Mouse (Mus musculus): ENCODE results near the gene Rhob. TPM values are rescaled to one million over a fixed set of nuclear protein-coding genes. Genes with fewer than 3 reads are reported as not detected.

The Rhob gene
- polyA plus RNA-seq, 1 experiment from 2014 or later = 55.1 TPM

- peak overlapping the region; percentile 86; the same call in 1 of the 2 replicates for H3K27ac ChIP-seq (ENCODE audit: low read depth, low read length)
- H3K9ac ChIP-seq (ENCODE audit: low read length) = peak overlapping the region; percentile 75
- H3K9me3 ChIP-seq (ENCODE audit: control insufficient read depth, low read length) = no peaks in the 10 kb centered on the region
- H3K4me2 ChIP-seq (ENCODE audit: low read depth, low read length, severe bottlenecking) = peak overlapping the region; percentile 95
- H3K27me3 ChIP-seq (ENCODE audit: control insufficient read depth, insufficient read depth, low read length) = no peaks in the 10 kb centered on the region
- H3K4me1 ChIP-seq (replicated peaks; ENCODE audit: control insufficient read depth, insufficient read depth, low read length) = peaks cover 12% of the 10 kb centered on the region; the same call in 1 of the 2 replicates
- H3K4me3 ChIP-seq (ENCODE audit: low read depth, low read length) = peak overlapping the region; percentile 83
- ATAC-seq (replicated peaks; ENCODE audit: low FRiP score) (no peak), DNase-seq (ENCODE audit: low spot score) (no peak)
- 52% methylated on average over 17 of the region's 17 CpGs for WGBS
- H3K36me3 ChIP-seq (ENCODE audit: control insufficient read depth, insufficient read depth, low read length) = no peaks in the 10 kb centered on the region
Measured at GRCm38 (mm10) chr12:8500597-8501570, 1.1 kb upstream of the Rhob start.

- Histone ChIP-seq H3K4me3 (ENCODE audit: low read depth, low read length) (peak overlapping the region; percentile 83), H3K9me3 (ENCODE audit: control insufficient read depth, low read length) (no peaks in the 10 kb centered on the region), H3K4me1 (replicated peaks; ENCODE audit: control insufficient read depth, insufficient read depth, low read length) (peaks cover 12% of the 10 kb centered on the region; the same call in 1 of the 2 replicates), H3K27me3 (ENCODE audit: control insufficient read depth, insufficient read depth, low read length) (no peaks in the 10 kb centered on the region), H3K27ac (ENCODE audit: low read depth, low read length) (peak overlapping the region; percentile 98), H3K36me3 (ENCODE audit: control insufficient read depth, insufficient read depth, low read length) (no peaks in the 10 kb centered on the region), H3K9ac (ENCODE audit: low read length) (peak overlapping the region; percentile 97), H3K4me2 (ENCODE audit: low read depth, low read length, severe bottlenecking) (peak overlapping the region; percentile 95)
- under 1% methylated on average over 97 of the region's 99 CpGs for WGBS
- ATAC-seq (replicated peaks; ENCODE audit: low FRiP score) = peak; percentile 56
- peak; percentile 83 for DNase-seq (ENCODE audit: low spot score)
Measured at GRCm38 (mm10) chr12:8499001-8499870, 573 bp downstream of the Rhob start.

GRCm38 (mm10) chr12:8498591-8499000 lies 1.2 kb downstream of the Rhob start:
- H3K4me1 ChIP-seq (replicated peaks; ENCODE audit: control insufficient read depth, insufficient read depth, low read length) = peaks cover 12% of the 10 kb centered on the region; the same call in 1 of the 2 replicates
- DNase-seq (ENCODE audit: low spot score) = peak; percentile 79

GRCm38 (mm10) chr12:8498148-8498571 lies 1.6 kb downstream of the Rhob start:
- peak overlapping the region; percentile 95 for H3K4me2 ChIP-seq (ENCODE audit: low read depth, low read length, severe bottlenecking)
- H3K4me1 ChIP-seq (replicated peaks; ENCODE audit: control insufficient read depth, insufficient read depth, low read length) = peaks cover 12% of the 10 kb centered on the region; the same call in 1 of the 2 replicates
- DNase-seq (ENCODE audit: low spot score) (peak; percentile 64), ATAC-seq (replicated peaks; ENCODE audit: low FRiP score) (no peak)
- H3K4me3 ChIP-seq (ENCODE audit: low read depth, low read length) = peak overlapping the region; percentile 83
- peak overlapping the region; percentile 97 for H3K9ac ChIP-seq (ENCODE audit: low read length)
- H3K36me3 ChIP-seq (ENCODE audit: control insufficient read depth, insufficient read depth, low read length) = no peaks in the 10 kb centered on the region
- no peaks in the 10 kb centered on the region for H3K27me3 ChIP-seq (ENCODE audit: control insufficient read depth, insufficient read depth, low read length)
- H3K9me3 ChIP-seq (ENCODE audit: control insufficient read depth, low read length) = no peaks in the 10 kb centered on the region
- no peak overlapping the region; the same call in 1 of the 2 replicates for H3K27ac ChIP-seq (ENCODE audit: low read depth, low read length)
- 12% methylated on average over 8 of the region's 8 CpGs for WGBS

More at GRCm38 (mm10) chr12:8498591-8499000, 1.2 kb downstream of the Rhob start:
- Histone ChIP-seq H3K9ac (ENCODE audit: low read length) (peak overlapping the region; percentile 97), H3K4me3 (ENCODE audit: low read depth, low read length) (peak overlapping the region; percentile 83), H3K27ac (ENCODE audit: low read depth, low read length) (peak overlapping the region; percentile 98), H3K36me3 (ENCODE audit: control insufficient read depth, insufficient read depth, low read length) (no peaks in the 10 kb centered on the region), H3K4me2 (ENCODE audit: low read depth, low read length, severe bottlenecking) (peak overlapping the region; percentile 95), H3K27me3 (ENCODE audit: control insufficient read depth, insufficient read depth, low read length) (no peaks in the 10 kb centered on the region), H3K9me3 (ENCODE audit: control insufficient read depth, low read length) (no peaks in the 10 kb centered on the region)
- ATAC-seq (replicated peaks; ENCODE audit: low FRiP score) = peak; percentile 8; the same call in 1 of the 2 replicates
- 3% methylated on average over 13 of the region's 13 CpGs for WGBS

- no peaks in the 10 kb centered on the region for H3K36me3 ChIP-seq (ENCODE audit: control insufficient read depth, insufficient read depth, low read length)
- no peak overlapping the region for H3K27ac ChIP-seq (ENCODE audit: low read depth, low read length)
- no peaks in the 10 kb centered on the region for H3K27me3 ChIP-seq (ENCODE audit: control insufficient read depth, insufficient read depth, low read length)
- H3K9me3 ChIP-seq (ENCODE audit: control insufficient read depth, low read length) = no peaks in the 10 kb centered on the region
- peak overlapping the region; percentile 95; the same call in 1 of the 2 replicates for H3K4me2 ChIP-seq (ENCODE audit: low read depth, low read length, severe bottlenecking)
- ATAC-seq (replicated peaks; ENCODE audit: low FRiP score) = no peak
- H3K4me3 ChIP-seq (ENCODE audit: low read depth, low read length) = no peak overlapping the region; the same call in 1 of the 2 replicates
- WGBS = 21% methylated on average over 2 of the region's 2 CpGs
- no peak for DNase-seq (ENCODE audit: low spot score)
- peaks cover 12% of the 10 kb centered on the region; the same call in 1 of the 2 replicates for H3K4me1 ChIP-seq (replicated peaks; ENCODE audit: control insufficient read depth, insufficient read depth, low read length)
- no peak overlapping the region for H3K9ac ChIP-seq (ENCODE audit: low read length)
Measured at GRCm38 (mm10) chr12:8497314-8497706, 2.5 kb downstream of the Rhob start.

GRCm38 (mm10) chr12:8496679-8497313 lies 3.0 kb downstream of the Rhob start:
- H3K9me3 ChIP-seq (ENCODE audit: control insufficient read depth, low read length) = no peaks in the 10 kb centered on the region
- H3K36me3 ChIP-seq (ENCODE audit: control insufficient read depth, insufficient read depth, low read length) = no peaks in the 10 kb centered on the region
- H3K4me1 ChIP-seq (replicated peaks; ENCODE audit: control insufficient read depth, insufficient read depth, low read length) = peaks cover 12% of the 10 kb centered on the region; the same call in 1 of the 2 replicates
- peak overlapping the region; percentile 16; the same call in 1 of the 2 replicates for H3K4me2 ChIP-seq (ENCODE audit: low read depth, low read length, severe bottlenecking)
- no peak for ATAC-seq (replicated peaks; ENCODE audit: low FRiP score)
- no peak for DNase-seq (ENCODE audit: low spot score)
- 37% methylated on average over 2 of the region's 2 CpGs for WGBS
- H3K27me3 ChIP-seq (ENCODE audit: control insufficient read depth, insufficient read depth, low read length) = no peaks in the 10 kb centered on the region
- H3K27ac ChIP-seq (ENCODE audit: low read depth, low read length) = no peak overlapping the region
- no peak overlapping the region for H3K9ac ChIP-seq (ENCODE audit: low read length)
- H3K4me3 ChIP-seq (ENCODE audit: low read depth, low read length) = no peak overlapping the region

- Histone ChIP-seq H3K36me3 (ENCODE audit: control insufficient read depth, insufficient read depth, low read length) (no peaks in the 10 kb centered on the region), H3K4me3 (ENCODE audit: low read depth, low read length) (no peak overlapping the region), H3K27me3 (ENCODE audit: control insufficient read depth, insufficient read depth, low read length) (no peaks in the 10 kb centered on the region), H3K4me2 (ENCODE audit: low read depth, low read length, severe bottlenecking) (no peak overlapping the region), H3K4me1 (replicated peaks; ENCODE audit: control insufficient read depth, insufficient read depth, low read length) (peaks cover 12% of the 10 kb centered on the region; the same call in 1 of the 2 replicates), H3K9ac (ENCODE audit: low read length) (no peak overlapping the region), H3K27ac (ENCODE audit: low read depth, low read length) (no peak overlapping the region), H3K9me3 (ENCODE audit: control insufficient read depth, low read length) (no peaks in the 10 kb centered on the region)
- DNase-seq (ENCODE audit: low spot score) = peak; percentile 56
- WGBS = 37% methylated on average over 15 of the region's 15 CpGs
- ATAC-seq (replicated peaks; ENCODE audit: low FRiP score) = no peak
Measured at GRCm38 (mm10) chr12:8495881-8496678, 3.7 kb downstream of the Rhob start.

All from forebrain, embryonic 11.5 days (tissue).